Mouse (Mus musculus) kidney, adult 18-20 months (tissue): ENCODE results near the gene Gm26938.
A peak's percentile ranks its signal among the peaks of the same experiment; 100 is the strongest.

Experiments
- DNase-seq: peaks from one replicate; pipeline ENCODE4 v3.0.0; 2021

Gene Gm26938

DNA sequence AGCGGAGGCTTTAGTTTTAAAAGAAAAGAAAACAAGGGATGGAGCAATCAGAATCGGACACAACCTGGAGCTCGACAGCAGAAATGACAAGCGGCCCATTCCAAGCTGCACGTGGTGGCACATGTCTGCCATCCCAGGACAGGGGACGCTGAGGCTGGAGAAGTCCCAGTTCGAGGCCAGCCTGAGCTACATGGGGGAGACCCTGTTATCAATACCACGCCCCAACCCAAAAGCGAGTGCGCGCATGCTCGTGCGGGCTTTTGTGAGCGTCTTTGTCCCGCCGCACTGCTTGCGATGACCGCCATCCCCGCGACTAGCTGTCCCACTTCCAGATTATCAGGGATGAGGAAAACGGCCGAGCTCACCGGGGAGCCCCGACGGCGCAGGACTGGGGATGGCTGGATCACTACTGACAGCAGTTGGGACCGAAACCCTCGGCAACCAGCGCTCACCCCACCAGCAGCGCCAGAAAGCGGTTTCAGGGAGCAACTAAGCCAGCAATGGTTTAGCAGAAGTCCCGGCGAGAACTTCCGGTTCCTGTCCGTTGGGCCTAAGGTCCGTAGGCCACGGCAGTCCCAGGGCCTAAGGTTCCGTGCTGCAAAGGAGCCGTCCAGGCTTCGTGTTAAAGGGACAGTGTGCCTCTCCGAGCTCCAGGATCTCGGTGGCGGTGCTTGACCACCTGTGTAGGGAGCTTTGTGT, at the start of gene Gm26938, which contains the start of gene Psmg3:
Gene Gm26938, minus strand, starts transcription at position 51 of the 699 bp plus-strand sequence.
Gene Psmg3, minus strand, starts transcription at position 529 of the 699 bp plus-strand sequence.
- peak; percentile 95 for DNase-seq

DNA sequence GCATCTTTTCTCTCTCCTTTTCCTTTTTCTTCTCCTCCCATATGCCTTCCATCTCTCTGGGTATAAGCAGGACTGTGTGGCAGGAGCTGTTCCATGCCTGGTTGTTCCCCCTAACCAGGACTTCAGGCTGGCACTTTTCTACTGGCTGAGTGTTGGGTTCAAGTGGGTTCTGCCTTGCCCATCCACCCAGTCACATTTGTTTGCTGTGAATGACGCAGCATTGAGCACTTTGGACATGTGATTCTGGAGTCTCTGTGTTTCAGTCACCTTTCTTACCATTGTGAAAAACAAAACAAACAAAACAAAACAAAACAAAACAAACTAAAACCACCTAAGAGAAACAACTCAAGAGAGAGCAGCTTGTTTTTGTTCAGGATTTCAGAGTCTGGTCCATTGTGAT, 45.3 kb upstream of the Gm26938 start:
- no peak for DNase-seq

- DNase-seq = peak; percentile 21
Observed at GRCm38 (mm10) chr5:139870886-139871285, 44.7 kb upstream of the Gm26938 start.

DNA sequence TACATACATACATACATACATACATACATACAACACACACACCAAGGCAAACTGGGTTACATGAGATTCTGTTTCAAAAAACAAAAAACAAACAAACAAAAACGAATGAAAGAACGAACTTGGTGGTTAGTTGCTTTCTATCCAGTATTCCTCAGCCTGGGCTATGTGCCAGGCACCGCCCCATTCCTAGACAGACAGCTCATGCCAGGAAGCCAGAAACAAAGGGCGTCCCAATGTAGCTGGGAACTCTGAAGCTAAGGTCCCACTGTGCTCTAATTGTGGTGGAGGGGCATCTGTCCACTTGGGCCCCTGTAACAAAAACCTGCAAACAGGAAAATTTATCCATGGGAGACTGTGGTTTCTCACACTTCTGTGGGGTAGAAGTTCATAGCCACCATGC, 36.6 kb upstream of the Gm26938 start:
- DNase-seq = peak; percentile 66

DNA sequence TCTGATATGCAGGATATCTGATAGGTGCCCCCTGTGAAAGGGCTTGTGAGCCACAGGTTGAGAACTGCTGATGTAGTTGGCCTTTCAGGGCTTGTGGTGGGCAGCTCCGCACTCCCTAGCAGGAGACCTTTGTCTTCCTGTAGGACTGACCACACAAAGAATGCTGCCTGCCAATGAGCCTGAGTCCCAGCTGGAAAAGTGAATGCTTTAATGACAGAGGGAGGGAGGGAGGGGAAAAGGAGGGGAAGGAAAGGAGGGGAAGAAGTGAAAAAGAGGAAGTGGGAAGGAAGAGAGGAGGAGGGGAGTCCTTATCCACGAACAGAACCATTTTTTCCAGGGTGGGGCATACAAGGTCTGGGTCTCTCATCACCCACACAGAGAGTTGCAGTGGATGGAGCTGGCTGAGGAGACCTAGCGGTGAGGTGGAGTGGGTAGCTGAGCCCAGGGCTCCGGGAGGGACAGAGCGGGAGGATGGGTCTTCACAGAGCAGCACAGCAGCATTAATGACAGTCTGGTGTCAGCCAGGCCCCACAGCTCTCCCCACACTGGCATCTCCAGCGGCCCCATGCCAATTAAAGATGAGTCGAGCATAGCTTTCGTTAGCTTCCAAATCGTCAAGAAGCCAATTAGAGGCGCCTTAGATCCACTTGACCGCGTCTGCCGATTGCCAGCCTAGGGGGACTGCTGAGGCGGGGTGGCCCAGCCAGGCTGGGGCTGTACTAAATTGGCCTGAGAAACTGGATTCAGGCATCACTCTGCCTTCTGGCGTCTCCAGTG, 34.3 kb upstream of the Gm26938 start:
- no peak for DNase-seq

DNA sequence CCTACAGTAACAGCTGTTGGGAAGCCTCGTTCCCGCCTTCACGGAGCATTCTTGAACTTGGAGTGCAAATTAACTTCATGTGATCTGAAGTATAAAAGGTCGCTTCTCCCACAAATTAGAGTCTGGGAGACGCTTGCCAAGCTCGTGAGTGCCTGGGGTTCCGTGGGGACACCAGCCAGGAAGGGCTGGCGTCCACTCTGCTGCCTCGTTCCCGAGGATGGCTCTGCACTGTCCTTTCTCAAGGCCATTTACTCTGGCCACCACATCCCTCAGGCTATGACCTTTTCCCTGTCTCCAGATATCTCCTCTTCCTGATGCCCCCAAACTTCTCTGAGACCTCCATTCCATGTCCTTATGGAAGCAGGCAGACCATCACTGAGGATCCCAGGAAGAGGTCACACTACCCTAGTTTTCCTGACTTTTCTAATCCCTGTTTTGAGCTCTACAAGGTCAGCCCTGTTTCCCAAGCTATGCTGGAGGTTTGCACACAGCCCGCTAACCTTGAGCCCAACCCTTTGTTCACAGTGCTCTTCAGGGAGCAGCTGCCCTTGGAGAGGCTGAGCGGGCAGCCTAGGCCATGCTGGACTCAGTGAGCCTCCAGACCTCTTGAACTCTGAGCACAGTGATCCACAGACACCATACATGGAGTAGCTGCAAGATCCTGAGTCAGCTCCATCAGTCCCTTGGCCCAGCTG, 23.6 kb upstream of the Gm26938 start:
- DNase-seq = peak; percentile 31

DNA sequence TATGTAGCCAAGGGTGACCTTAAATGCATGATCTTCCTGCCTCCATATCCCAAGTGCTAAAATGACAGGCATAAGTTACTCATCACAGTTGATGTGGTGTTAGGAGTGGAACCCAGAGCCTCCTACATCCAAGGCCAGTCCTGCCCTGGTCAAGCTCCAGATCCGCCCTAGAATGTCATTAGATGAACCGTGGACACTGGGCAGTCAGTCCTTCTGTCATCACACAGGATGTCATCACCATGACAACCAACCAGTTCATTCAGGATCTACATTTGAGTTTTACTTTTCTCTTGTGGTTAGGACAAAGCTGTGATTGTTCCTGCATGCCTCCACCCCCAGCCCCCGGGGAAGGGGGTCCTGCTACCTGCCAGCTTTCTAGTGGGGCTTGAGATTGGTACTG, 12.9 kb upstream of the Gm26938 start:
- no peak for DNase-seq

DNA sequence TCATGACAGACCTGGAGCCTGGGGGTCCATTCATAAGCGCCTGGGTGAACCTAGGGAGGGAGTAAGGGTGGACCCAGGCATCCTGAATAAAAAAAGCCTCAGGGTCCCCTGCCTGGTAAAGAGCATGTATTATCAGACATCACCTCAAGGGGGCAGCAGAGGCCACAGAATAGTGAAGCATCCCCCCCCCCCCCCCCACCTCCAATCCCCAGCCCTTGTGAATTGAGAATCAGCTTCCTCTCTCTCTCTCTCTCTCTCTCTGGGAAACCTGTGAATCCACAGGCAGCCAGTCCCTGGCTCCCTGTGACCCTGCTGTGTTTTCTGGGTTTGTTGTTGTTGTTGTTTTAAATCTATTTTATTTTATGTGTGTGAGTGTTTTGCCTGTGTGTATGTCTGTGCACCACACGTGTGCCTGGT, 12.3 kb upstream of the Gm26938 start:
- peak; percentile 50 for DNase-seq

DNA sequence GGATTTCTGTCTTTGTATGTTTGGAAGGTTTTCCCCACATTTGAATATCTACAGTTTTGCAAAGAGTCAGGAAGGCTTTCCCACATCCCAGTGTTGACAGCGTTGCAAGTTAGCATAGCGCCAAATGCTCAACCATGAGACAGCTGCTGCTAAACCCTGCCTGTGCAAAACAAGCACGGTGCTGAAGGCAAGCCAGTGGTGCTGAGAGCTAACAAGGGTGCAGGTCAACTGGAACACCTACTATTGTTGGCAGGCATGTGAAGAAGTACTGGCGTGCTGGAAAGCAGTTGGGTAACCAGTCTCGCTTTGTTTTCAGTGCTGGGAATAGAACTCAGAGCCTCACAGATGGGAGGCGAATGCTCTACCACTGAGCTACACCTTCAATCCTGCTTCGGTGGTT, 9.5 kb upstream of the Gm26938 start:
- no peak for DNase-seq

DNA sequence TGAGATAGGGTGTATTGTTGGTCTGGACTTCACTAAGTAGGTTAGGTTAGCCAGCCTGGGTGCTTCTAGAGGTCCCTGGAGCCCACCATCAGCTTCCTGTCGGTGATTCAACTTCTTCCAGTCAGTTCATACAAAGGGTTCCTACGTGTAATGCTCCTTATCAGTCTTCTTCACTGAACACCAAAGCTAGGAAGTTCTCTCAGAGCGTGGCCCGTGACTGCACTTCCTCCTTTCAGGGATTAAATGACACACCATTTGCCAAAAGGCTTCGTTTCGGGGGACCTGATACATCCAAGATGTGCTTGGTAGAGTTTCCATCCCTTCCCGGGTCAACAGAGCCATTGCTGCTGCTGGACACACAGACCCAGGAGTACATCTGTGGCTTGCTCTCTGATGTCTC, 5.9 kb upstream of the Gm26938 start:
- no peak for DNase-seq

- no peak for DNase-seq
Observed at GRCm38 (mm10) chr5:139830734-139831133, 4.5 kb upstream of the Gm26938 start.

DNA sequence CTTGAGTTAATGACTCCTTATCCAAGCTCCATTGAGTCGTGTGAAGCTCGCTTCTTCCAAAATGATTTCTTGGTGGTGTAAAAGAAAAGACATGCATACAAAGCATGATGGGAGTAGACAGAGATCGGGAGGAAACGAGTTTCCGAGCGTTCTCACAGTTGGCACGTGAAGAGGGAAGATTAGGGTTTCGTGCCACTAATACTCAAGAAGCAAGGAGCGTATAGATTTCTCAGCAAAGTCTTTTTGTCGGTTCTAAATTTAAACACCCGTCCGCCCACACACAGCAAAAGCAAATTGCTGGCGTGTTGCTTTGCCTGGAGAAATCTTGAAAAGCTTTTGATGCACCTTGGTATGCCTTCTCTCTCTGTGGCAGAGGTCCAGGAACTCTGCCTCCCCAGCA, 3.2 kb upstream of the Gm26938 start:
- DNase-seq = no peak

- DNase-seq = no peak
Observed at GRCm38 (mm10) chr5:139827593-139827992, 1.4 kb upstream of the Gm26938 start.

DNA sequence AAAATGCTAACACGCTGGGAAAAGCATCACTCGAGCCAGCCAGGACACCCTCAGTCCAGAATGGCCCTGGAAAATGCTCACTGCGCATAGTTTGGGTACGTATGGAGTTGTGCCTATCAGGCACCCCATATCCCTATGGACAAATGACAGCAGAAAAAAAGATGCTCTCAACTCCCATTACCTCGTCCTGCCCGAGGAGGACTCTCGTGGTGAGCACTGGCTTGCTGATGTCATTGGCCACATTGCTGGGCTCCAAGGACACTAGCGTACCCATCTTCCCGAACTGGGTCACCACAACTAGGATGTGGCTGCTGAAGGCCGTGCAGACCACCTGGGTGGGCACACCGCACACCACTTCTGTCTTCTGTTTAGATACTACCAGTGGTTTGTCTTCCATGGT, 260 bp downstream of the Gm26938 start:
- DNase-seq = no peak

DNA sequence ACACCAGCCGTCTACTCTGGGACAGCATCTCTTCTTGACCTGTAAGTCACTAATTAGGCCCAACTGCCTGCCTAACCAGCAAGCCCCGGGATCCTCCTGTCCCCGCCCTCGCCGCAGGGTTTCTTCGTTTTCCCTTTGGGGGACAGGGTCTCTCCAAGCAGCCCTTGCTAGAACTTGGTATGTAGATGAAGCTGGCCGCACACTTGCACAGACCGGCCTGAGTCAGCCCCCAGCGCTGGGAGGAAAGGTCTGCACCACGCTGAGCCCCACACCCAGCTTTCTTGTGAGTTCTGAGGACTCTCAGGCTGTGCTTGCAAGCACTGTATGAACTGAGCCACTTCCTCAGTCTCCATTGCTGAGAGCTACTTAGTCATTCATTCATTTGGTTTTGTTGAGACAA, 1.7 kb downstream of the Gm26938 start:
- DNase-seq = no peak

DNA sequence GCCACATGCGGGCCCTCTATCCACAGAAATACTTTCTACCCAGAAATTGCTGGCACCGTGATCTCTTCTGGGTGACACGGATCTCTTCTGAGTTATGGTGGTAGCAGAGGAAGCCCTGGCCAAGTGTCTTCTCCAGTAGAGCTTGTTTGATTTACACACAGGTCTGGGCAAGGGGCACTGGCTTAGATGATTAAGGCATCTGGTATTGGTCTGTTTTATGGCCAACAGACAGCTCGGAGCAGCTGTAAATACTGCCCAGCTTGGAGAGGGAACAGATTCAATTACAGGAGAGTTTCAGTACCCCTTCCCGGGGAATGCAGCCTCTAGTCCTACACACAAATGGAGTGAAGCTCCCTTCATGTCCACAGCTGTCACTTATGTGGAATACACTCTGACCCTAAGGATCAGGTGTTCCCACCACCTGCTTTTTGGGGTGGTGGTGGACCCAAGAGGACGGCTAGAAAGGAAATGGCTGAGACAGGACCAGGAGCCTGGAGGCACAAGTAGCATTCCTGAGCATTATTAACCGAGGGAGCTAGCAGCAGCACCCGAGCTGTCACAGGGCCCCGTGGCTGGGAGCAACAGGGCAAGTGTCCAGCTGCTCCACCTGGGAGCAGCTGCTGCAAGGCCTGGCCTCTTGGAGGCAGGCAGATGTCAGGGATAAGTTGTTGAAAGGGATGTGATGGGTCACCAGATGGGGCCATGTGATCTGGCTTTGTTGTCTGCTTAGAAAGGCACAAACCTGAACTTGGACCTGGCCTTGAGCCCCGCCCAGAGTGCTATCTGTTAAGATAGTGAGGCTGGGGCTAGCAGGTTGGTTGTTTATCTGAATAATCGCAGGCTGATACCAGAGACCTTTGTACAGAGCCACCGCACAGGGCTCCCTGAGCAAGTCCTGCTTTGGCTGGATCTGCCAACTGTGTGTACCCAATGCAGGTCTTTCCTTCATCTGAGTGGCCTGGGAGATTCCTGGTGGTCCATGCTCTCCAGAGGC, 4.4 kb downstream of the Gm26938 start:
- DNase-seq = no peak

DNA sequence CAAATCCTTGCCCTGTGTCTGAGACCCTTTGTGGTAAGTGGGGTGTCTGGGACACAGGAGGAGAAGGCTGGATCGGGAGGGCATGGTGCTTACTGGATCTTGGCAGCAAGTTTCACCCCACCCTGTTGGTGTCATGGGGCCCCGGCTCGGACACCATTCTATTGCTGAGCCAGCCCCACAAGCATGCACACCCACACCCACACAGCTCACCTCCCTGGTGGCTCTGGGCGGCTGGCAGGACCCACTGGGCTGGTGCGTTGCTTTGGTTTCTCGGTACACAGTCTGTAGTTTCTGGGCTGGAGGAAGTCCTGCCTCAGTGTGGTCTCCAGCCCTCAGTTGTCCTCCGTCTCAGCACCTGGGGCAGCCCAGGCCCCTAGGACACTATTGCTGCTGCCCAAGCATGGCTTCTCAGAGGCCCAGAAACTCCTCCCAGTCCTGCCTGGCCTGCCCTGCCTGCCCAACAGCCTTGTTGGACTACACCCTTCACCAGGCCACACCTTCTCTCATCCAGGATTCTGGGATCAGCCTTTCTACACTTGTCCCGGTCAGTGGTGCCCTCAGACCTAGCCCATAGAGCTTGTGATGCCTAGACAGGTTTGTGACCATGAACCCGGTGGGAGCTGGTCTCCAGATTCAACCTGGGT, 6.5 kb downstream of the Gm26938 start, which contains the start of gene Tmem184a:
Gene Tmem184a, minus strand, starts transcription at position 380 of the 644 bp plus-strand sequence.
- DNase-seq = no peak

DNA sequence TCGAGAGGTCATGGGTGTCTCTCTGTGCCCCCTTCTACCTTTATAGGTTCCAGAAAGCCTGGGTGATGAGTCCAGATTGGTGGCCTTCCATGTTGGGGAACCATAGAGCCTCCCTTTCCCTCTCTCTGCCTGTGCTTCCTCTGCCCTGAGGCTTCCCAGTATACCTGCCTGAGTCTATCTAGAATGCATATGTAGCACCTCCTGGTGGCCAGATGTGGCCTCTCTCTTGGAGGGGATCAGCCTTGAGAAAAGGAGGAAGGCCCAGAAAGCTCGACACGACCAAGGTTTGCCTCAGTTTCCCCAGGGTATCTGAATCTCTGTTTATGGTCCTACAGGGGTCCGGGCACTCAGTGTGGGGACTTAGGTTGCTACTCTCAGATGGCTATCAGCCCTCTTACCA, 7.4 kb downstream of the Gm26938 start:
- peak; percentile 61 for DNase-seq

GRCm38 (mm10) chr5:139818056-139818455, 8.2 kb downstream of the Gm26938 start:
- no peak for DNase-seq

GRCm38 (mm10) chr5:139817292-139817691, 8.9 kb downstream of the Gm26938 start:
- no peak for DNase-seq

DNA sequence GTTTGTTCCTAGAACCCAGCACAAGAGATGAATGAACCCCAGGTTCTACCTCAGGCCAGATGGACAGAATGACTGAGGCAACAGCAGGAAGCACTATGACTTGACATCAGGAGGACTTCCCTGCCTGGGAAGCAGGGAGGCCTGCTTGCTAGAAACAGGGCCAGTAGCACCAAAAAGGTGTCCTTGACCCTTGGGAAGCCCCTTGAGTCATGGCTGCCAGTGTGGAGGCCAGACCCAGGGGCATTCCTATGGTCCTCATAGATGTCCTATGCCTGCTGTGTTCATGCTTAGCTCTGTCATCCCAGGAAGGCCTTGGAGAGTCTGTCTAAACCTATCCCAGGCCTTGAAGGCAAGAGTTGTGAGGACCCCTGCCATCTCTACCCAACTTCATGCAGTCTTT, 9.8 kb downstream of the Gm26938 start:
- DNase-seq = no peak

GRCm38 (mm10) chr5:139815964-139816363, 10.2 kb downstream of the Gm26938 start:
- DNase-seq = no peak
